Mouse (Mus musculus) kidney, embryonic 16.5 days (tissue): ENCODE data around the gene Tspan9. TPM values are rescaled to one million over a fixed set of nuclear protein-coding genes. Genes with fewer than 3 reads are reported as not detected.

ENCODE experiments used
- ATAC-seq: fragments of 200-750 bp; cut with Nextera tagmentation; 2 replicates; pipeline ENCODE4 v1.8.0; 2017; ENCODE audit warnings: moderate TSS enrichment; ENCODE audit not compliant: low FRiP score, low TSS enrichment
- H3K27ac ChIP-seq: fragments of 300-500 bp; sonication (generic); 2 replicates; pipeline ENCODE4 v1.5.1; 2014; ENCODE audit warnings: low read length
- H3K27me3 ChIP-seq: fragments of 300-500 bp; sonication (generic); 2 replicates; pipeline ENCODE4 v1.6.1; 2014; ENCODE audit warnings: low read length, control low read depth, mixed read lengths; ENCODE audit not compliant: insufficient read depth
- H3K36me3 ChIP-seq: fragments of 300-500 bp; sonication (generic); 2 replicates; pipeline ENCODE4 v1.6.1; 2014; ENCODE audit warnings: low read length, control low read depth, mixed read lengths; ENCODE audit not compliant: insufficient read depth
- H3K4me1 ChIP-seq: fragments of 300-500 bp; sonication (generic); 2 replicates; pipeline ENCODE4 v1.6.1; 2014; ENCODE audit warnings: low read length, control low read depth, mixed read lengths; ENCODE audit not compliant: insufficient read depth
- H3K4me2 ChIP-seq: fragments of 300-500 bp; sonication (generic); replicated peaks from 2 replicates; pipeline ENCODE4 v1.6.1; 2014; ENCODE audit warnings: low read depth, low read length
- H3K4me3 ChIP-seq: fragments of 300-500 bp; sonication (generic); 2 replicates; pipeline ENCODE4 v1.5.1; 2014; ENCODE audit warnings: mild to moderate bottlenecking, low read length
- H3K9ac ChIP-seq: fragments of 300-500 bp; sonication (generic); replicated peaks from 2 replicates; pipeline ENCODE4 v1.6.1; 2014; ENCODE audit warnings: low read length
- H3K9me3 ChIP-seq: fragments of 300-500 bp; sonication (generic); 2 replicates; pipeline ENCODE4 v1.6.1; 2016; ENCODE audit warnings: low read length, control low read depth
- WGBS: fragments of 180-500 bp; shearing (Covaris S2); extraction: QIAGEN DNeasy Blood & Tissue Kit; methylation state at CpG from one replicate; pipeline ENCODE4 v1.1.7; 2014; 5-methylcytosine and 5-hydroxymethylcytosine counted together
- polyA plus RNA-seq: library from polyadenylated mRNA; unstranded; fragments of >200 nt; fragmentation: Nextera tagmentation; extraction: Ambion mirVana; gene quantifications from 2 replicates; pipeline ENCODE4 v1.2.1, GENCODE M21; 2015

Gene Tspan9
- polyA plus RNA-seq, 1 experiment from 2014 or later, result 147 TPM

DNA sequence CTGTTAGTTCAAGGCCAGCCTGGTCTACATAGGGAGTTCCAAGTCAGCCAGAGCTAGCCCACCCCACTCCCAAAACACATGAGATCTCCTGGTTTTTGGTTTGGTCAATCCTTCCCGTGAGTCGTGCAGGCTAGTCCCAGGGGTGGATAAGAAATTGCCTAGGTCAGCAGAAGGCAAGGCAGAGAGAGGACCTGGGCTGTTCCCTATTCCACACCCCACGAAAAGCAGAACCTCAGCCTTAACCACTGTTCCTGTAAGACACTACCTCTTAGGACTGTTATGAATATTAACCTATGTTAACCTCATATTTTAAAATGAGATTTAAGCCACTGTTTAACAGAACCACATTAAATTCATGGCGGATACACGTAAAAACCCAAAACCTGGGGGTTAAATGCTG, 8.4 kb downstream of the Tspan9 start:
- Histone ChIP-seq H3K4me2 (no peak overlapping the region), H3K36me3 (no peaks in the 10 kb centered on the region), H3K9ac (no peak overlapping the region), H3K27ac (peak overlapping the region; percentile 92), H3K27me3 (no peaks in the 10 kb centered on the region), H3K4me3 (no peak overlapping the region), H3K9me3 (no peaks in the 10 kb centered on the region), H3K4me1 (peaks cover 42% of the 10 kb centered on the region)
- no peak for ATAC-seq
- 65% methylated on average over 5 of the region's 5 CpGs for WGBS

- Histone ChIP-seq H3K36me3 (no peaks in the 10 kb centered on the region), H3K9ac (no peak overlapping the region), H3K27ac (peak overlapping the region; percentile 92), H3K4me2 (peak overlapping the region; percentile 13; the same call in 1 of the 2 replicates), H3K27me3 (no peaks in the 10 kb centered on the region), H3K9me3 (no peaks in the 10 kb centered on the region), H3K4me3 (no peak overlapping the region), H3K4me1 (peaks cover 42% of the 10 kb centered on the region)
- ATAC-seq, result peak; percentile 83
- 39% methylated on average over 8 of the region's 8 CpGs for WGBS
These were observed 9.0 kb downstream of the Tspan9 start for GRCm38 (mm10) chr6:128134196-128134924.

GRCm38 (mm10) chr6:128133679-128134191, 9.7 kb downstream of the Tspan9 start:
- ATAC-seq, result peak; percentile 47; the same call in 1 of the 2 replicates
- 0 out of 2 replicates have a peak overlapping the region, but pooled peaks have one; percentile 13 for H3K4me2 ChIP-seq

GRCm38 (mm10) chr6:128132581-128132980, 10.8 kb downstream of the Tspan9 start:
- ATAC-seq, result 0 out of 2 replicates have a peak, but pooled peaks have one; percentile 12
- H3K4me3 ChIP-seq, result no peak overlapping the region
- H3K27me3 ChIP-seq, result no peaks in the 10 kb centered on the region
- H3K36me3 ChIP-seq, result 0 out of 2 replicates have a peak, but pooled peaks cover 2% of the 10 kb centered on the region
- no peak overlapping the region for H3K9ac ChIP-seq
- peaks cover 42% of the 10 kb centered on the region for H3K4me1 ChIP-seq
- H3K9me3 ChIP-seq, result no peaks in the 10 kb centered on the region
- H3K27ac ChIP-seq, result no peak overlapping the region
- 86% methylated on average over 6 of the region's 6 CpGs for WGBS
- no peak overlapping the region for H3K4me2 ChIP-seq

More at GRCm38 (mm10) chr6:128133679-128134191, 9.7 kb downstream of the Tspan9 start:
- 61% methylated on average over 10 of the region's 10 CpGs for WGBS
- H3K9ac ChIP-seq, result peak overlapping the region; percentile 42
- peaks cover 42% of the 10 kb centered on the region for H3K4me1 ChIP-seq
- H3K36me3 ChIP-seq, result 0 out of 2 replicates have a peak, but pooled peaks cover under 1% of the 10 kb centered on the region
- H3K9me3 ChIP-seq, result no peaks in the 10 kb centered on the region
- H3K4me3 ChIP-seq, result no peak overlapping the region
- no peaks in the 10 kb centered on the region for H3K27me3 ChIP-seq
- H3K27ac ChIP-seq, result peak overlapping the region; percentile 92

DNA sequence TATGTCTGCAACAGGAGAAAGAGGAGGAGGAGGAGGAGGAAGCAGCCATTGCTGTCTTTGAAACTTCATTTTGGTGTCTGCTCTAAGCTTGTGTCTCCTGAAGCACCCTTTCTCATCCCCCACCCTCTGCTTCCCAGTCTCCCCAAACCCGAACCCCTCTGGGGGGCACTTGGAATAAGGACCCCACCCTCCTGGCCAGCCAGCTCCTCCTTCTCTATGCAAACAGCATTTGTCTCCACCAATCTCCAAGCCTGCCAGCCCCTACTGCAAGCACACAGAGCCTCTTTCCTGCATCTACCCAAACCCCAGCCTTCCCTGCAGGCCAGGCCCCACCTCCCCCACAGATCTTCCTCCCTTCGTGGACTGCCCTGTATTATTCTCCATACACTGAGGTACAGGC, 12.0 kb downstream of the Tspan9 start:
- no peak for ATAC-seq
- Histone ChIP-seq H3K27me3 (no peaks in the 10 kb centered on the region), H3K4me2 (no peak overlapping the region), H3K27ac (no peak overlapping the region), H3K4me1 (peaks cover 39% of the 10 kb centered on the region), H3K4me3 (no peak overlapping the region), H3K9ac (no peak overlapping the region), H3K36me3 (0 out of 2 replicates have a peak, but pooled peaks cover 2% of the 10 kb centered on the region), H3K9me3 (no peaks in the 10 kb centered on the region)
- WGBS, result 42% methylated on average over 2 of the region's 2 CpGs

- WGBS, result 87% methylated on average over 4 of the region's 4 CpGs
- H3K4me1 ChIP-seq, result peaks cover 33% of the 10 kb centered on the region
- no peak for ATAC-seq
These were observed 12.7 kb downstream of the Tspan9 start for GRCm38 (mm10) chr6:128130686-128131085.

GRCm38 (mm10) chr6:128129382-128129781, 14.0 kb downstream of the Tspan9 start:
- ATAC-seq, result no peak
- WGBS, result 56% methylated on average over 5 of the region's 5 CpGs
- H3K27ac ChIP-seq, result no peak overlapping the region

More at GRCm38 (mm10) chr6:128130686-128131085, 12.7 kb downstream of the Tspan9 start:
- Histone ChIP-seq H3K9me3 (no peaks in the 10 kb centered on the region), H3K27me3 (no peaks in the 10 kb centered on the region), H3K4me2 (no peak overlapping the region), H3K27ac (no peak overlapping the region), H3K36me3 (0 out of 2 replicates have a peak, but pooled peaks cover 2% of the 10 kb centered on the region), H3K9ac (no peak overlapping the region), H3K4me3 (no peak overlapping the region)

GRCm38 (mm10) chr6:128127312-128127711, 16.1 kb downstream of the Tspan9 start:
- Histone ChIP-seq H3K4me3 (no peak overlapping the region), H3K4me2 (no peak overlapping the region), H3K27me3 (no peaks in the 10 kb centered on the region), H3K36me3 (0 out of 2 replicates have a peak, but pooled peaks cover 2% of the 10 kb centered on the region), H3K9me3 (no peaks in the 10 kb centered on the region), H3K27ac (no peak overlapping the region), H3K4me1 (peaks cover 27% of the 10 kb centered on the region), H3K9ac (no peak overlapping the region)
- 86% methylated on average over 3 of the region's 3 CpGs for WGBS
- ATAC-seq, result no peak

More at GRCm38 (mm10) chr6:128129382-128129781, 14.0 kb downstream of the Tspan9 start:
- Histone ChIP-seq H3K4me2 (no peak overlapping the region), H3K4me3 (no peak overlapping the region), H3K9me3 (no peaks in the 10 kb centered on the region), H3K36me3 (0 out of 2 replicates have a peak, but pooled peaks cover 2% of the 10 kb centered on the region), H3K27me3 (no peaks in the 10 kb centered on the region), H3K4me1 (peaks cover 32% of the 10 kb centered on the region), H3K9ac (no peak overlapping the region)

- 80% methylated on average over 4 of the region's 4 CpGs for WGBS
- Histone ChIP-seq H3K4me3 (no peak overlapping the region), H3K4me2 (no peak overlapping the region), H3K36me3 (0 out of 2 replicates have a peak, but pooled peaks cover 2% of the 10 kb centered on the region), H3K9me3 (no peaks in the 10 kb centered on the region), H3K27me3 (no peaks in the 10 kb centered on the region), H3K27ac (no peak overlapping the region), H3K9ac (no peak overlapping the region), H3K4me1 (peaks cover 31% of the 10 kb centered on the region)
- ATAC-seq, result no peak
These were observed 16.5 kb downstream of the Tspan9 start for GRCm38 (mm10) chr6:128126876-128127275.

DNA sequence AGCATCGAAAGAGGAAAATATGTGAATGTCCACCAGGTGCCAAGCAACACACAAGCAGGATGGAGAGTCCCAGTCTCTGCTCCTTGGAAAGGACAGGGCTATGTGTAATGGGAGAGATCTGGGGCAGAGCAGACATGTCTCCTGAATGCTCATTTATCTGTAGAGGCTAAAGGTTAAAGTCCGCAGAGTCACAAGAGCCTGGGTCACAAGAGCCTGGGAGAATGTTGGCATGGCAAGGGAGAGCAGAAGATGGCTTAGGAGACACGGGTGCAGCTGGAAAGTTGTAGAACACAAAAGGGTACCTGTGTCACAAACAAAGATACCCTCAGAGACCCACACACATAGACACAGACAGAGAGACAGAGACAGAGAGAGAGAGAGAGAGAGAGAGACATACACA, 17.9 kb downstream of the Tspan9 start:
- Histone ChIP-seq H3K4me1 (peaks cover 29% of the 10 kb centered on the region), H3K9me3 (no peaks in the 10 kb centered on the region), H3K9ac (no peak overlapping the region), H3K27me3 (no peaks in the 10 kb centered on the region), H3K27ac (peak overlapping the region; percentile 19; the same call in 1 of the 2 replicates), H3K36me3 (0 out of 2 replicates have a peak, but pooled peaks cover 2% of the 10 kb centered on the region), H3K4me2 (no peak overlapping the region), H3K4me3 (no peak overlapping the region)
- WGBS, result 72% methylated on average over 3 of the region's 3 CpGs
- no peak for ATAC-seq
